Mouse (Mus musculus) CH12.LX (cell line): ENCODE measurements at regions not wholly inside any gene's neighbourhood (a gene's known extent, or its start where the extent isn't known, plus 50 kb on each side); places are given as distances from the start of the nearest gene placed in this dataset.

Source experiments
- CTCF ChIP-seq, 2 experiments: IDR thresholded peaks in 1 of 2; conservative IDR thresholded peaks in 1 of 2; 2 replicates each; pipeline ENCODE4 v1.5.1; 2011 to 2012; ENCODE audit warnings: low read depth in 2 of 2, low read length in 2 of 2, improper control_type of control experiment in 1 of 2, inconsistent platforms in 1 of 2, mild to moderate bottlenecking in 1 of 2, moderate library complexity in 1 of 2
- EP300 ChIP-seq: IDR thresholded peaks from 2 replicates; pipeline ENCODE4 v1.6.1; 2011; ENCODE audit warnings: low read length, improper control_type of control experiment
- HCFC1 ChIP-seq: IDR thresholded peaks from 2 replicates; pipeline ENCODE4 v1.6.1; 2012; ENCODE audit warnings: low read depth, mild to moderate bottlenecking, inconsistent platforms, low read length, improper control_type of control experiment
- JUN ChIP-seq: IDR thresholded peaks from 2 replicates; pipeline ENCODE4 v1.6.1; 2011; ENCODE audit warnings: low read depth, mild to moderate bottlenecking, low read length, improper control_type of control experiment, moderate library complexity; ENCODE audit not compliant: insufficient read depth
- KAT2A ChIP-seq: IDR thresholded peaks from 2 replicates; pipeline ENCODE4 v1.6.1; 2012; ENCODE audit warnings: low read length, improper control_type of control experiment, inconsistent platforms; ENCODE audit not compliant: insufficient replicate concordance
- MAX ChIP-seq: IDR thresholded peaks from 2 replicates; pipeline ENCODE4 v1.6.1; 2011; ENCODE audit warnings: low read length, improper control_type of control experiment
- MAZ ChIP-seq: IDR thresholded peaks from 2 replicates; pipeline ENCODE4 v1.6.1; 2012; ENCODE audit warnings: low read depth, mild to moderate bottlenecking, inconsistent platforms, low read length, improper control_type of control experiment, moderate library complexity
- POLR2A ChIP-seq: IDR thresholded peaks from 2 replicates; pipeline ENCODE4 v1.6.1; 2011; ENCODE audit warnings: low read depth, mild to moderate bottlenecking, improper control_type of control experiment, low read length
- RAD21 ChIP-seq: IDR thresholded peaks from 2 replicates; pipeline ENCODE4 v1.6.1; 2011; ENCODE audit warnings: low read depth, mild to moderate bottlenecking, low read length, improper control_type of control experiment, moderate library complexity
- USF1 ChIP-seq: IDR thresholded peaks from 2 replicates; pipeline ENCODE4 v1.6.1; 2014; ENCODE audit warnings: low read depth, mild to moderate bottlenecking, inconsistent platforms, low read length, improper control_type of control experiment
- ZKSCAN1 ChIP-seq: IDR thresholded peaks from 2 replicates; pipeline ENCODE4 v1.6.1; 2012; ENCODE audit warnings: low read depth, inconsistent platforms, low read length, improper control_type of control experiment, borderline replicate concordance

DNA sequence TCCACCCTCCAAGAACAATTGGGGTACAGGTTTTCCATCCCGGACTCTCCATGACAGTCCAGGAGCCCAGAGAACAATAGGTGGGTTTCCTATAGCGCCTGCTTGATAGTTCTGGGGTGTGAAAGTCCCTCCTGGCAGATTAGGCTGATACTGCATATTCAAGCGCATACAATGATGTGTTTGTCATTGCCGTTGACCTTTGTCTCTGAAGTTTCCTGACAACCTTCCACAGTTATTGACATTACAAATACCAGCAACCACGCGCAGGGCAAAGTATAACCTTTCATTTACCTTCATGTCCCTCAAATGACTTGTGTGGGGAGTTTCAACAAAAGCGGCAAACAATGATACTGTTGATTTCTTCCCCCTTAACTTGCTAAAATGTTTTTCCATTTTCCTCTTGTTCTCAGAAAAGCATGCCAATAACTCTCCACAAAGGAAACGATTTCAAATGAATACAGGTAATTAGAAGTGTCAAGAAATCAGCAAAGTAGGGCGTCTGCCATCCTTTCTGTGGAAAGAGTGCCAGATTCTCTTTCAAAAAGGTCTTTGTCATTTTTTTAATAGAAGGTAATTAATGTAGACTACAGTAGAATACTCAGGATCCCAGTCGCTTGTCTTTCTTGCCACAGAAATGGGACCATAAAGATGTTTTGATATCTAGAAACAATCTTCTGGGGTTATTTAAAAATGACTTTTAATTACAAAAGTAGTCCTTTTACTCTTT, 60.9 kb upstream of the BC052040 start:
- TF ChIP-seq RAD21, result no peak
- no peak for TF ChIP-seq ZKSCAN1
- no peak for TF ChIP-seq USF1
- TF ChIP-seq MAX, result no peak
- TF ChIP-seq MAZ, result no peak
- TF ChIP-seq CTCF (conservative IDR thresholded peaks at IDR 0.05 in 1 of 2, IDR thresholded peaks at IDR 0.05 in 1 of 2; ENCODE audit: low read depth in 2 of 2, low read length in 2 of 2), result no peak
- no peak for TF ChIP-seq KAT2A
- no peak for TF ChIP-seq HCFC1
- TF ChIP-seq POLR2A, result no peak
- TF ChIP-seq JUN, result no peak
- no peak for TF ChIP-seq EP300
